Mouse (Mus musculus): ENCODE data around the gene Abca3. TPM values are rescaled to one million over a fixed set of nuclear protein-coding genes. Genes with fewer than 3 reads are reported as not detected.
"Not testable (repeated sequence)": the region's sequence is repeated elsewhere in the genome, so short reads cannot be mapped to it uniquely, and the experiment has no call there.

Gene Abca3
- total RNA-seq, 2 experiments from 2014 or later, result 59.2 to 61.4 TPM

DNA sequence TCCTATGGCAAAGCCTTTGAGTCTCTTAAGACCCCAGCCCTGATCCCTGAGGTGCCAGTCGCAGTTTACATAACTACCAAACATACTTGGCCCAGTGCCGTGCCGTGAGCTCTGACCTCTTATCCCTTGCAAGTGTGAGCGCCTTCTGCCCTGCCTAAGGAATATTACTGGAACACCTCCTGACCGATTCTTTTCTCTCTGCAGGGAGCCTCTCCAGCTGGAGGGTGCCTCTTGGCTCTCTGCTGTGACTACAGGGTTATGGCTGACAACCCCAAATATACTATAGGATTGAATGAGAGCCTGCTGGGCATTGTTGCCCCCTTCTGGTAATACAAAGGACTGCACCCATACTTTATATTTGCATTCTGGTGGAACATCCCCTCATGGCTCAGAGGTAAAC is 85.3 kb downstream of the Abca3 start:
- DNase-seq (ENCODE audit: low spot score in 2 of 2), result peak in 1 of 2 experiments; percentile 66

DNA sequence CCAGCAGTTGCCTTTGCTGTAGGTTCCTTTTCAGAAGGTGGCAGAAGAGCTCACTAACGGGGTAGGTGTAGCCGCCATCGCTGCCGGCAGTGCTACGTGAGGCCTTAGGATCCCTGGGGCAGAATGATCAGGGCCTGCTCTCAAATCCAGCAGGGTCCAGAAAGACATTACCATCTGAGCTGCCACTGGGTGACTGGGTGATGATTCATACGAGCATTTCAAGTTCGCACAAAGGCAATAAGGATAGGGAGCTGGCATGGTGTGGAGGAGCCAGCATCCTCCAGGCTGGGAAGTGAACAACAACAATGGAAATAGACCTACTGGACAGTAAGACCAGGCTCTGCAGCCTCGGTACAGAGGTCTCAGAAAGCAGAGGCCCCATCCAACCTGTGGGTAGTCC is 88.6 kb downstream of the Abca3 start:
- DNase-seq (ENCODE audit: low spot score in 2 of 2), result no peak

DNA sequence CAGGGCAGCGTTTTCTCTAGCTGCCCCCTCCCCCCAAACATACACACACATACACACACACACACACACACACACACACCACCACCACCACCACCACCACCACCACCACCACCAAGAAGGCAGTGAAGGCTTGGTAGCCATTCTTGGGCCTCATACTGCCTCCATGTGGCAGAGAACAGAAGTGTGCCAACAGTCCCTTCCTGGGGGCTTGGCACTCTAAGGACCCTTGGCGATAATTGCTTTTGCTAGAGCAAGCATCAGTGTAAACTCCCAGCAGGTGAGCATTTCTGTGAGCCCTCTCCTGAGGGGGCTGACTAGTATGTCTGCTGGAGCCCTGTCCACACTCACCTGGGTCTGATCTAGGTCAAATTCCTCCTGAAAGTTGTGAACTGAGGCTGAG is 89.4 kb downstream of the Abca3 start:
- no peak for DNase-seq (ENCODE audit: low spot score in 2 of 2)

DNA sequence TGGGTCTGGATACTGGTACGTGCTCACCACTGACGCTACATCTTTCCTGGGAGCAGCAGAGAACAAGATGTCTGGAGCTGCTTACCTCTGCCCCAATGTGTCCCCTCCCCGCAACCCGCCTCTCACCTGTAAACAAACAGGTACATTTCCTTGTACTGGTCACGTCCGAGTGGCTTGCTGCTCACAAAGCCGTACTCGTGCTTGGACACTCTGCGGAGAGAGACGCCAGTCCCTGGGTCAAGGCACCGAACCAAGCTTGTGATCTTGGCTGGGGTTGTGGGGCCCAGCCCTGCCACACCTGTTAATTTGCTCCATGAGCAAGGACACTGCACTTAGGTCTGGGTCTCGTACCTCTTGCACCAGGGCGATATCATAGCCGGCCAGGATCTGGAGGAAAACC is 90.4 kb downstream of the Abca3 start:
- DNase-seq (ENCODE audit: low spot score in 2 of 2), result no peak

DNA sequence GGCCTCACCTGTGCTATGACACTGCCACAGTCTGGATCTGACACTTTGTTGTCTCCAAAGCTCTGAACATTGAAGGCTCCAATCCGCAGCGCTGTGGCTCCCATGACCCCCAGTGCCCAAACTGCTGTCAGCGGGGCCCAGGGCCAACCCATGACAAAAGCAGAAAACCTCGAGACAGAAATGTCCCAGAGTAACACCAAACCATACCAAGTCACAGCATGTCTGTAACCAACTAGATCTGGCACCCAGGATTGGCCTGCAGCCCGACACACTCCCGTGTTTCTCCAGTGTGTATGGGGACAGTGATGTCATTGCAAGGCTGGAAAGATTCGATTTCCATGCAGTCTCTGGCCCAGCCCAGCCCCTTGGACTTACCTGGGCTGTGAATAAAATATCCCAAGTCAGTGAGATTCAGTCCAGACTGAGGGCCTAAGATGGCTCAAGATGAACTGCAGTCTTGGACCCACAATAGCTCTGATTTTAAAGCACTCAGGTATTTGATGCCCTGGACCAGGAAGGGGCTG is 90.9 kb downstream of the Abca3 start, which contains the start of gene Dnase1l2:
Dnase1l2 (minus strand) TSS at position 474 of the 524 bp plus-strand sequence.
- no peak for DNase-seq (ENCODE audit: low spot score in 2 of 2)

DNA sequence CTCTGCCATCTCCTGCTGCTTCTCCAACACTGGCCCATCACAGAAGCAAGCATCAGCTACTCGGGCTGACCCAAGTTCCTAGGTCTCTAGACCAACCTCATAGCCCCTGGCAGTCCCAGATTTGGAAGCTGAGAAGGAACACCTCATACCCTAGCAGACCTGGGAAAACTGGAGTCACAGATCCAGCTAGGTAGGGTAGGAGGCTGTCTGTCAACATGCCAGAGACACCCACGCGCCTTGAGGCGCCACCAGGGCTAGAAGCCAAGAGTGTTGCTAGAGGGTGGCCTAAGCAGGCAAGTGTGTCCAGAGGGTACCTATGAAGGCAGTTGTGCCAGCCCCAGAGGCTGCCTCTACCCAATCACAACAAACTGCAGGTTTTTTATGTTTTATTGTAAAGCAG is 91.7 kb downstream of the Abca3 start:
- peak in 1 of 2 experiments; percentile 62 for DNase-seq (ENCODE audit: low spot score in 2 of 2)

DNA sequence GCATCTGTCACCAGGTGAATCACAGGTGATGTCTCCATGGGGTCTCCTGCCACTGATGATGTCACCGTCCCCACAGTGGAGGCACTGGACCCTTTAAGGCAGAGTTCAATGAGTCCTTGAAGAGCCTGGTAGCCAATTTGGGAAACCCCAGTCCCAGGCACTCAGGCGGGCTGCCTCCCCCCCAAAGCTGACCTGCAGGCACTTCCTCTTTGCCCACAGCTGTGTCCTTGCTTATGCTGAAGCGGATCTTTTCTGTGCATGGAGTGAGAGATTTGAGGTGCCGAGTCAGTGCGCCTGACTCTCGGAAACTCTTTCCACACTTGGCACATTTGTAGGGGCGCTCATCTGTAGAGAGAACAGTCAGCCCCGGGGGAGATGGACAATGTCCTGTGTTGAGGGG is 94.8 kb downstream of the Abca3 start:
- DNase-seq (ENCODE audit: low spot score in 2 of 2), result no peak

DNA sequence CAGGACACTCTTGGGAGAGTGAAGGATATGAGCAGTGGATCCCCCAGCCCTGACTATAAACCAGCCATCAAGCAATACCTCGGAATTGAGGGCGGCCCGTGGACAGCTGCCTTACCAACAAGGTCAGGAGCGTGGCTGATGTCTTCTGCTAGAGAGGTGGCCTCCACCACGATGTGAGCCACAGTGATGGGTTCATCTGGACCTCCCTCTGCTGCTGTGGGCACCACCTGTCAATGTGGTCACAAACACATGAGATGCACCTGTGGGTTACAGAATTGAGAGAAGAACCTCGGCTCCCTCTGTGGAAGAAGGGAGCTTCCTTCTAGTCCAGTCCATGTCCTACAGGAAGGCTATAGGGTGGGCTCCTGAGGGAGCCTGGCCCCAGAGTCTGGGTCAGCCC is 97.8 kb downstream of the Abca3 start:
- DNase-seq (ENCODE audit: low spot score in 2 of 2), result no peak

DNA sequence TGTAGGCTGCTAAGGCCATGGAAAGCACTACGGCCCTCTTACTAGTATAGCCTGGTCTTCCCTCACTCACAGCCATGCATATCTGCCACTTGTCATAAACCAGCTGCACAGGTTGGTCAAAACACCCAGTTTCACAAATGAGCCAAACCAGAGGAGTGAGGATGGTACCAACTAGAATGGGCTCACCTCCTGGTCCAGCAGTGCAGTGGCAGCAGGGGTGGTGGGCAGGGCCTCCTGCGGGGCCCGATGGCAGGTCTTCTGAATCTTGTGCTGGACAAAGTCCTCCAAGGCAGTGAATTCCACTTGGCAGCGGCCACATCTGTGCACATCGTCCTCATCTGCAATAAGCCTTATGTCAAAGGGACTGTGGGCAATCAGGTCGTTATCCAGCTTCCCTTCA is 99.5 kb downstream of the Abca3 start:
- no peak for DNase-seq (ENCODE audit: low spot score in 2 of 2)

DNA sequence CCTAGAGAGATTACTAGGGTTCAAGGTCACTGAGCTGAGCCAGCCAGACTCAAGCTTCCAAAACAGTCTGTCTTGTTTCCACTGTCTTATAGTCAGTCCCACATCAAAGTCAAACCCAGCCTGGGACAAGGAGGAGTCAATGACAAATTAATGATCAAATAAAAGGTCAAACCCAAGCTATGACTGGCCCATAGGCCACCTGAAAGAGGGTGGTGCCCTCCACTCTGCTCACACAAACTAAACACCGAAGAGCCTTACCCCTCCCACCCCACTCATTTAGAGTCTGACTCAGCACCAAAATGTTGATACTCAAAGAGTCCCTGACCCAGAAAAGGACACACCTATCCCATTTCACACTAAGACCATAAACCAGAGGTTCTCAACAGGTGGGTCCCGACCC is 101.6 kb downstream of the Abca3 start:
- no peak for DNase-seq (ENCODE audit: low spot score in 2 of 2)

DNA sequence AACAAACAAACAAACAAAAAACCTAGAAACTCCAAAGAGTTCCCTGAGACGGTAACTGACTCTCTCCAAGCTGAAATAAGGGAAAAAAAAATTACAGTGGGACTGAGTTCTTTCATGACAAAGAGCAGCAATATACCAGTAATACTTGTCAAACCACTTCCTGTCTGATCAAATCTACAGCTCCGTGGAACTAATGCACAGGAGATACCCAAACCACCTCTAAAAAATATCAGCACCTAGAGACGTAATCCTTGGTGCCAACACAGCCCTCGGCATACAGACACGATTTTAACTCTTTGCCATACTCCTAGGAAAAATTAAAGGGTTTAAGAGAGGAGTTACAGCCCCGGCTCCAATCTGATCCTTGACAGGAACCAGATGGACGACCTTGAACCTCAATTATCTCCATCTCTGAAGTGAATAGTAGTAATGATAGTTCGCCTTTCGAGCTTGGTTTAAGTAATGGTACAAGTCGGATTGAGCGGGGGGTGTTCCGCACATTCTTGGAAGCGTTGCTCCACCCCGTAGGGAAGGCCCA is 102.5 kb downstream of the Abca3 start:
- no peak for DNase-seq (ENCODE audit: low spot score in 2 of 2)

DNA sequence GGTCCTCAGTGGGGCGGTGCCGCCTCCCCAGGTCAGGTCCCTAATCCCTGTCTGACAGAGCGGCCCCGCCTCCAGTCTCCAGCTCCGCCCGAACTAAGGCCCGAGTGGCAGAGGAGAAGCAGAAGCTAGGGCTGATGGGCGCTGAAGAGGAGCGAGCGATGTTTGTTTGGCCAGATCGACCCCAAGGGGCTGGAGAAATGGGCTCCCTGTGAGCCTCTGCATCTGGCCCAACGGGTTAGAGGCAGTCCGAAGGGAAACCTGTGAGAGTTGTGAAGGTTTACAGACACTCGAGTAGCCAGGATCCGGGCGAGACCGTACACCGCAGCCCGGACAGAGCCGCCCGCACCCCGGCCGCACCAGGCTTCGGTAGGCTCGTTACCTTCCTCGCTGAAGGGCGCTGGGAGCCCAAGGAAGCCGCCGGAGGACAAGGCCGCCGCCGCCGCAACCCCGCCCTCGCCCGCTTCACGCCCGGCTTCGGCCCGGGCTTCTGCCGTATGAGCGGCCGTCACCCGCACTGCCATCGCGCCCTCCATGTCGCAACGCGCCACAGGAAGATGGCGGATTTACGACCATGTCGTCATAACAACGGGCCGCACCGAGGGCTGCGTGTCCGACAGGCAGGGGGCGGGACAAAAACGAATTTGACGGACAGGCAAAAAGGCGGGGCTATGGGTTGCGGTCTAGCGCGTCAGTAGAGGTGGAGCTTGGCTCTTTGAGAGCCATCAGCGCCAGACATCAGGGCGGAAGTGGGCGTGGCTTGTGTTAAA is 103.2 kb downstream of the Abca3 start:
- DNase-seq (ENCODE audit: low spot score in 2 of 2), result peak; percentile 99

DNA sequence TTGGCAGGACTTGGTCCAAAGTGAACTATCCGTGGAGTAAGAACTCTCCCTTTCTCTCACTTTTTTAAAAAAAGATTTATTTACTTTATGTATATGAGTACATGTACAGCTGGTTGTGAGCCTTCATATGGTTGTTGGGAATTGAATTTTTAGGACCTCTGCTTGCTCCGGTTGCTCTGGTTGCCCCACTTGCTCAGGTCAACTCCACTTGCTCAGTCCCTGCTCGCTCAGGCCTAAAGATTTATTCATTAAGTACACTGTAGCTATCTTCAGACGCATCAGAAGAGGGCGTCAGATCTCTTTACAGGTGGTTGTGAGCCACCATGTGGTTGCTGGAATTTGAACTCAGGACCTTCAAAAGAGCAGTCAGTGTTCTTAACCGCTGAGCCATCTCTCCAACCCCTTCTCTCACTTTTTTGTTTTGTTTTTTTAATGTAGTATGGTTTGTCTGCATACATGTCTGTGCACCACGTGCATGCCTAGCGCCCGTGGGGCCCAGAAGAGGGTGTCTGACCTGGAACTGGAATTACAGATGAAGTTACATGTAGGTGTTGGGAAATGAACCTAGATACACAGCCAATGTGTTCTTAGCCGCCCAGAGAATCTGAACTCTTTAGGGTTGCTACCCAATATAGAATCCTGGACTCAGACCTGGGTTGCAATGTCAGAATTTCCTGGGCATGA is 103.9 kb downstream of the Abca3 start:
- not testable (repeated sequence) for DNase-seq (ENCODE audit: low spot score in 2 of 2)

Small RNA genes within 50 kb of the gene (microRNA-seq; reads per million reads assigned to microRNA genes)
- gene Gm24427, result 0 reads per million in 2 experiments

Other genes with a start within 250 kb of the Abca3 start
- 100 to 1,000 TPM; 104 to 113 TPM for gene Pdpk1, start 201.0 kb upstream of the Abca3 start, total RNA-seq (2021)
- 10 to 100 TPM; 31.0 to 31.7 TPM for gene Amdhd2, start 188.2 kb upstream of the Abca3 start, total RNA-seq (2021)
- 1,000 to 10,000 TPM; 1,141 to 1,201 TPM for gene Atp6v0c, start 182.2 kb upstream of the Abca3 start, total RNA-seq (2021)
- gene Tbc1d24, start 146.4 kb upstream of the Abca3 start, total RNA-seq (2021), result 10 to 100 TPM; 54.2 to 57.6 TPM
- 1 to 10 TPM; 7.5 to 9.9 TPM for gene Ntn3, start 142.4 kb upstream of the Abca3 start, total RNA-seq (2021)
- gene Tedc2, start 131.1 kb upstream of the Abca3 start, total RNA-seq (2021), result 1 to 10 TPM; 7.3 to 8.5 TPM
- gene Ccnf, start 100.5 kb upstream of the Abca3 start, total RNA-seq (2021), result 1 to 10 TPM; 4.8 to 5.0 TPM
- gene Abca17, start 882 bp upstream of the Abca3 start, total RNA-seq (2021), result under 1 TPM; 0.51 to 0.92 TPM
- 100 to 1,000 TPM; 123 to 124 TPM for gene Rnps1, start 62.6 kb downstream of the Abca3 start, total RNA-seq (2021)
- gene Eci1, start 74.7 kb downstream of the Abca3 start, total RNA-seq (2021), result 10 to 100 TPM; 27.3 to 34.2 TPM
- 10 to 100 TPM in 1 of 2 experiments, 1 to 10 TPM in 1; 9.6 to 11.4 TPM for gene Dnase1l2, start 91.2 kb downstream of the Abca3 start, total RNA-seq (2021)
- gene E4f1, start 118.4 kb downstream of the Abca3 start, total RNA-seq (2021), result 10 to 100 TPM; 32.3 to 37.9 TPM
- 10 to 100 TPM; 61.6 to 64.6 TPM for gene Pgp, start 118.4 kb downstream of the Abca3 start, total RNA-seq (2021)
- gene Bricd5, start 121.9 kb downstream of the Abca3 start, total RNA-seq (2021), result 1 to 10 TPM; 2.0 to 2.8 TPM
- gene Mlst8, start 127.1 kb downstream of the Abca3 start, total RNA-seq (2021), result 10 to 100 TPM; 42.5 to 42.9 TPM
- 100 to 1,000 TPM; 153 to 157 TPM for gene Caskin1, start 136.7 kb downstream of the Abca3 start, total RNA-seq (2021)
- 10 to 100 TPM; 79.3 to 84.6 TPM for gene Traf7, start 176.0 kb downstream of the Abca3 start, total RNA-seq (2021)
- 10 to 100 TPM; 69.7 to 75.6 TPM for gene Rab26, start 182.3 kb downstream of the Abca3 start, total RNA-seq (2021)
- 10 to 100 TPM; 78.8 to 80.0 TPM for gene Pkd1, start 197.9 kb downstream of the Abca3 start, total RNA-seq (2021)